Mouse (Mus musculus) kidney, adult 2 months (tissue): ENCODE measurements at regions not wholly inside any gene's neighbourhood (a gene's known extent, or its start where the extent isn't known, plus 50 kb on each side); places are given as distances from the start of the nearest gene placed in this dataset.
A peak's percentile ranks its signal among the peaks of the same experiment; 100 is the strongest.

Source experiments
- DNase-seq: peaks from one replicate; pipeline ENCODE4 v3.0.0; 2021
- H3K27ac ChIP-seq: fragments of 200-500 bp; 2 replicates; pipeline ENCODE4 v1.5.1; 2012; ENCODE audit warnings: low read depth, low read length, control low read depth, inconsistent platforms; ENCODE audit not compliant: insufficient read depth
- H3K27me3 ChIP-seq: fragments of 200-500 bp; replicated peaks from 2 replicates; pipeline ENCODE4 v1.6.1; 2012; ENCODE audit warnings: mild to moderate bottlenecking, moderate library complexity, low read length, inconsistent platforms; ENCODE audit not compliant: control insufficient read depth, insufficient read depth
- H3K36me3 ChIP-seq: fragments of 200-500 bp; 2 replicates; pipeline ENCODE4 v1.6.1; 2012; ENCODE audit warnings: mild to moderate bottlenecking, moderate library complexity, low read length, inconsistent platforms; ENCODE audit not compliant: control insufficient read depth, insufficient read depth
- H3K4me1 ChIP-seq: fragments of 200-500 bp; 2 replicates; pipeline ENCODE4 v1.6.1; 2011; ENCODE audit warnings: low read length; ENCODE audit not compliant: control insufficient read depth, insufficient read depth
- H3K4me3 ChIP-seq: fragments of 200-500 bp; 2 replicates; pipeline ENCODE4 v1.5.1; 2011; ENCODE audit warnings: mild to moderate bottlenecking, low read depth, low read length, control low read depth; ENCODE audit not compliant: insufficient read depth
- CTCF ChIP-seq: fragments of 200-500 bp; conservative IDR thresholded peaks from 2 replicates; pipeline ENCODE4 v1.5.1; 2011; ENCODE audit warnings: low read depth, mild to moderate bottlenecking, control low read depth, low read length, moderate library complexity, mixed read lengths; ENCODE audit not compliant: insufficient read depth, insufficient read length
- POLR2A ChIP-seq: fragments of 200-500 bp; IDR thresholded peaks from one replicate; pipeline ENCODE4 v1.6.1; 2011; ENCODE audit warnings: low read depth, low read length, control low read depth
- WGBS: fragments of 180-500 bp; shearing (Covaris S2); methylation state at CpG from one replicate; pipeline ENCODE4 v1.1.7; 2018; 5-methylcytosine and 5-hydroxymethylcytosine counted together

GRCm38 (mm10) chr14:25184042-25184441 is 274.9 kb upstream of the Zmiz1 start:
- peak; percentile 23 for DNase-seq
- H3K36me3 ChIP-seq: no peaks in the 10 kb centered on the region
- H3K27ac ChIP-seq: no peak overlapping the region
- no peak overlapping the region for H3K4me3 ChIP-seq
- no peaks in the 10 kb centered on the region for H3K27me3 ChIP-seq
- 74% methylated on average over 5 of the region's 5 CpGs for WGBS
- H3K4me1 ChIP-seq: peaks cover 24% of the 10 kb centered on the region
- TF ChIP-seq CTCF (no peak), POLR2A (no peak)

- Histone ChIP-seq H3K4me3 (no peak overlapping the region), H3K27me3 (no peaks in the 10 kb centered on the region), H3K27ac (no peak overlapping the region), H3K36me3 (no peaks in the 10 kb centered on the region), H3K4me1 (peaks cover 24% of the 10 kb centered on the region)
- WGBS: 83% methylated on average over 1 of the region's 1 CpGs
- DNase-seq: no peak
- TF ChIP-seq CTCF (no peak), POLR2A (no peak)
Measured at GRCm38 (mm10) chr14:25184875-25185274, 274.1 kb upstream of the Zmiz1 start.

GRCm38 (mm10) chr14:25185556-25185958 is 273.4 kb upstream of the Zmiz1 start:
- Histone ChIP-seq H3K27me3 (no peaks in the 10 kb centered on the region), H3K4me3 (no peak overlapping the region), H3K27ac (peak overlapping the region; percentile 2; the same call in 1 of the 2 replicates), H3K4me1 (peaks cover 24% of the 10 kb centered on the region), H3K36me3 (no peaks in the 10 kb centered on the region)
- DNase-seq: peak; percentile 66
- TF ChIP-seq POLR2A: no peak
- TF ChIP-seq CTCF: no peak
- WGBS: 31% methylated on average over 10 of the region's 10 CpGs

- Histone ChIP-seq H3K27me3 (no peaks in the 10 kb centered on the region), H3K4me1 (peaks cover 18% of the 10 kb centered on the region), H3K27ac (peak overlapping the region; percentile 4; the same call in 1 of the 2 replicates), H3K36me3 (no peaks in the 10 kb centered on the region), H3K4me3 (no peak overlapping the region)
- DNase-seq: peak; percentile 36
- TF ChIP-seq CTCF: no peak
- 31% methylated on average over 14 of the region's 14 CpGs for WGBS
Measured at GRCm38 (mm10) chr14:25185959-25186771, 272.8 kb upstream of the Zmiz1 start.

- no peak for DNase-seq
- TF ChIP-seq POLR2A (no peak), CTCF (no peak)
- 94% methylated on average over 5 of the region's 5 CpGs for WGBS
Measured at GRCm38 (mm10) chr14:25187715-25188114, 271.3 kb upstream of the Zmiz1 start.

GRCm38 (mm10) chr14:25189256-25189655 is 269.7 kb upstream of the Zmiz1 start:
- DNase-seq: no peak
- no peaks in the 10 kb centered on the region for H3K36me3 ChIP-seq
- H3K27me3 ChIP-seq: no peaks in the 10 kb centered on the region
- 95% methylated on average over 5 of the region's 5 CpGs for WGBS
- TF ChIP-seq POLR2A (no peak), CTCF (no peak)
- no peak overlapping the region for H3K4me3 ChIP-seq
- H3K4me1 ChIP-seq: peaks cover 17% of the 10 kb centered on the region
- no peak overlapping the region for H3K27ac ChIP-seq

More at GRCm38 (mm10) chr14:25187715-25188114, 271.3 kb upstream of the Zmiz1 start:
- Histone ChIP-seq H3K36me3 (no peaks in the 10 kb centered on the region), H3K27ac (no peak overlapping the region), H3K4me1 (peaks cover 17% of the 10 kb centered on the region), H3K27me3 (no peaks in the 10 kb centered on the region), H3K4me3 (no peak overlapping the region)

GRCm38 (mm10) chr14:25190680-25191270 is 268.2 kb upstream of the Zmiz1 start:
- Histone ChIP-seq H3K4me3 (no peak overlapping the region), H3K4me1 (peaks cover 10% of the 10 kb centered on the region), H3K27me3 (no peaks in the 10 kb centered on the region), H3K36me3 (no peaks in the 10 kb centered on the region), H3K27ac (no peak overlapping the region)
- whole genome bisulfite sequencing: 93% methylated on average over 10 of the region's 10 CpGs
- TF ChIP-seq CTCF: no peak
- DNase-seq: no peak
